Mouse (Mus musculus) heart, embryonic 14.5 days (tissue): ENCODE measurements around the gene Ptcra. TPM values are rescaled to one million over a fixed set of nuclear protein-coding genes. Genes with fewer than 3 reads are reported as not detected.

Source experiments
- ATAC-seq: fragments of 200-750 bp; cut with Nextera tagmentation; 2 replicates; pipeline ENCODE4 v1.8.0; 2017; ENCODE audit warnings: low read depth, moderate TSS enrichment; ENCODE audit not compliant: insufficient number of reproducible peaks, insufficient read depth, low FRiP score
- H3K27ac ChIP-seq, 2 experiments: fragments of 200-500 bp in 1 of 2; fragments of 300-500 bp in 1 of 2; sonication (generic) in 1 of 2; replicated peaks in 1 of 2; 2 replicates each; pipeline ENCODE4 v1.5.1; 2012 to 2014; ENCODE audit warnings: low read depth in 2 of 2, low read length in 2 of 2, control low read depth in 1 of 2, mild to moderate bottlenecking in 1 of 2, mixed read lengths in 1 of 2; ENCODE audit not compliant: control insufficient read depth in 1 of 2, insufficient read depth in 1 of 2
- H3K27me3 ChIP-seq: fragments of 300-500 bp; sonication (generic); 2 replicates; pipeline ENCODE4 v1.6.1; 2014; ENCODE audit warnings: mild to moderate bottlenecking, low read length, control low read depth; ENCODE audit not compliant: control insufficient read depth, insufficient read depth
- H3K36me3 ChIP-seq: fragments of 300-500 bp; sonication (generic); 2 replicates; pipeline ENCODE4 v1.6.1; 2014; ENCODE audit warnings: mild to moderate bottlenecking, control low read depth, low read length, mixed read lengths; ENCODE audit not compliant: control insufficient read depth, insufficient read depth
- H3K4me1 ChIP-seq, 2 experiments: fragments of 200-500 bp in 1 of 2; fragments of 300-500 bp in 1 of 2; sonication (generic) in 1 of 2; 2 replicates each; pipeline ENCODE4 v1.6.1; 2012 to 2014; ENCODE audit warnings: low read length in 2 of 2, control low read depth in 1 of 2, mixed read lengths in 1 of 2; ENCODE audit not compliant: control insufficient read depth in 2 of 2, insufficient read depth in 2 of 2
- H3K4me2 ChIP-seq: fragments of 300-500 bp; sonication (generic); 2 replicates; pipeline ENCODE4 v1.6.1; 2014; ENCODE audit warnings: mild to moderate bottlenecking, low read length
- H3K4me3 ChIP-seq, 2 experiments: fragments of 200-500 bp in 1 of 2; fragments of 300-500 bp in 1 of 2; sonication (generic) in 1 of 2; 2 replicates each; pipeline ENCODE4 v1.5.1; 2012 to 2014; ENCODE audit warnings: low read length in 2 of 2, mild to moderate bottlenecking in 2 of 2, control low read depth in 1 of 2, low read depth in 1 of 2, moderate library complexity in 1 of 2; ENCODE audit not compliant: control insufficient read depth in 1 of 2, insufficient read depth in 1 of 2
- H3K9ac ChIP-seq: fragments of 300-500 bp; sonication (generic); 2 replicates; pipeline ENCODE4 v1.6.1; 2014; ENCODE audit warnings: mild to moderate bottlenecking, low read length
- H3K9me3 ChIP-seq: fragments of 300-500 bp; sonication (generic); 2 replicates; pipeline ENCODE4 v1.6.1; 2016; ENCODE audit warnings: low read length, control low read depth; ENCODE audit not compliant: control insufficient read depth
- WGBS: fragments of 180-500 bp; shearing (Covaris S2); extraction: QIAGEN DNeasy Blood & Tissue Kit; methylation state at CpG from one replicate; pipeline ENCODE4 v1.1.7; 2014; 5-methylcytosine and 5-hydroxymethylcytosine counted together
- polyA plus RNA-seq: library from polyadenylated mRNA; unstranded; fragments of >200 nt; fragmentation: Nextera tagmentation; extraction: Ambion mirVana; gene quantifications from 2 replicates; pipeline ENCODE4 v1.2.1, GENCODE M21; 2014

Gene Ptcra
- polyA plus RNA-seq, 1 experiment from 2014 or later, result 0.15 TPM

- no peaks in the 10 kb centered on the region for H3K9me3 ChIP-seq
- peak overlapping the region; percentile 71 for H3K4me2 ChIP-seq
- H3K4me1 ChIP-seq, result peaks cover 0 to 6% of the 10 kb centered on the region in 2 experiments; a peak in 2 of 4 replicates
- peaks cover 43% of the 10 kb centered on the region for H3K36me3 ChIP-seq
- H3K27me3 ChIP-seq, result no peaks in the 10 kb centered on the region
- WGBS, result 2% methylated on average over 11 of the region's 11 CpGs
- peak overlapping the region; percentile 86 for H3K9ac ChIP-seq
- H3K4me3 ChIP-seq, result peak overlapping the region; percentile 65 to 95
- ATAC-seq, result no peak
- H3K27ac ChIP-seq, result peak overlapping the region; percentile 85 to 92
These were observed 18.4 kb upstream of the Ptcra start for GRCm38 (mm10) chr17:46781876-46782275.

- no peak for ATAC-seq
- no peak overlapping the region for H3K27ac ChIP-seq
- no peak overlapping the region for H3K9ac ChIP-seq
- no peaks in the 10 kb centered on the region for H3K27me3 ChIP-seq
- peaks cover 3 to 16% of the 10 kb centered on the region in 2 experiments for H3K4me1 ChIP-seq
- H3K4me2 ChIP-seq, result no peak overlapping the region
- no peaks in the 10 kb centered on the region for H3K9me3 ChIP-seq
- peaks cover 67% of the 10 kb centered on the region for H3K36me3 ChIP-seq
- 69% methylated on average over 3 of the region's 3 CpGs for WGBS
- no peak overlapping the region for H3K4me3 ChIP-seq
These were observed 12.6 kb upstream of the Ptcra start for GRCm38 (mm10) chr17:46776087-46776486.

- H3K27me3 ChIP-seq, result no peaks in the 10 kb centered on the region
- H3K4me2 ChIP-seq, result no peak overlapping the region
- H3K27ac ChIP-seq, result no peak overlapping the region
- H3K9ac ChIP-seq, result no peak overlapping the region
- no peaks in the 10 kb centered on the region for H3K9me3 ChIP-seq
- H3K4me3 ChIP-seq, result no peak overlapping the region
- WGBS, result 98% methylated on average over 9 of the region's 9 CpGs
- no peak for ATAC-seq
- H3K36me3 ChIP-seq, result peaks cover 58% of the 10 kb centered on the region
- peaks cover 3 to 14% of the 10 kb centered on the region in 2 experiments for H3K4me1 ChIP-seq
These were observed 11.6 kb upstream of the Ptcra start for GRCm38 (mm10) chr17:46775070-46775469.

- H3K27me3 ChIP-seq, result no peaks in the 10 kb centered on the region
- H3K4me2 ChIP-seq, result peak overlapping the region; percentile 68; the same call in 1 of the 2 replicates
- WGBS, result 63% methylated on average over 2 of the region's 2 CpGs
- H3K27ac ChIP-seq, result no peak overlapping the region
- no peaks in the 10 kb centered on the region for H3K9me3 ChIP-seq
- no peak overlapping the region; a peak in 1 of 4 replicates for H3K4me3 ChIP-seq
- peaks cover 3 to 14% of the 10 kb centered on the region in 2 experiments for H3K4me1 ChIP-seq
- peaks cover 49% of the 10 kb centered on the region for H3K36me3 ChIP-seq
- ATAC-seq, result no peak
- H3K9ac ChIP-seq, result no peak overlapping the region; the same call in 1 of the 2 replicates
These were observed 10.6 kb upstream of the Ptcra start for GRCm38 (mm10) chr17:46774131-46774472.

- H3K4me3 ChIP-seq, result peak overlapping the region; percentile 75 to 81
- no peaks in the 10 kb centered on the region for H3K9me3 ChIP-seq
- H3K9ac ChIP-seq, result peak overlapping the region; percentile 88
- peaks cover 3 to 14% of the 10 kb centered on the region in 2 experiments for H3K4me1 ChIP-seq
- H3K27ac ChIP-seq, result peak overlapping the region; percentile 49 to 76; a peak in 3 of 4 replicates
- H3K36me3 ChIP-seq, result peaks cover 43% of the 10 kb centered on the region
- H3K27me3 ChIP-seq, result no peaks in the 10 kb centered on the region
- peak overlapping the region; percentile 68 for H3K4me2 ChIP-seq
- no peak; the same call in 1 of the 2 replicates for ATAC-seq
- 9% methylated on average over 19 of the region's 20 CpGs for WGBS
These were observed 10.0 kb upstream of the Ptcra start for GRCm38 (mm10) chr17:46773278-46774130.

GRCm38 (mm10) chr17:46772404-46773277 is 9.1 kb upstream of the Ptcra start, which contains the start of gene 2310039H08Rik:
2310039H08Rik (plus strand) TSS chr17:46772635.
- Histone ChIP-seq H3K36me3 (peaks cover 34% of the 10 kb centered on the region), H3K4me3 (peak within 1 kb of the TSS; percentile 75 to 81), H3K27ac (peak within 1 kb of the TSS; percentile 67 to 76), H3K4me2 (peak within 1 kb of the TSS; percentile 68), H3K9ac (peak within 1 kb of the TSS; percentile 88), H3K27me3 (no peaks in the 10 kb centered on the region), H3K9me3 (no peaks in the 10 kb centered on the region), H3K4me1 (peaks cover 3 to 14% of the 10 kb centered on the region in 2 experiments)
- under 1% methylated on average over 50 of the region's 50 CpGs for WGBS
- peak; percentile 80 for ATAC-seq

GRCm38 (mm10) chr17:46772038-46772403 is 8.5 kb upstream of the Ptcra start:
- Histone ChIP-seq H3K9me3 (no peaks in the 10 kb centered on the region), H3K4me2 (peak overlapping the region; percentile 68), H3K9ac (peak overlapping the region; percentile 88), H3K36me3 (peaks cover 28% of the 10 kb centered on the region), H3K4me3 (peak overlapping the region; percentile 75 to 81), H3K27me3 (no peaks in the 10 kb centered on the region), H3K4me1 (peaks cover 3 to 14% of the 10 kb centered on the region in 2 experiments), H3K27ac (peak overlapping the region; percentile 67 to 76)
- WGBS, result 8% methylated on average over 5 of the region's 5 CpGs
- ATAC-seq, result no peak
